Mouse (Mus musculus) MEL (cell line): ENCODE results near the gene Tnnt2. TPM values are rescaled to one million over a fixed set of nuclear protein-coding genes. Genes with fewer than 3 reads are reported as not detected.

Experiments used
- DNase-seq: peaks from one replicate; pipeline ENCODE4 v3.0.0; 2011; ENCODE audit warnings: low read depth, low spot score
- H3K27ac ChIP-seq: 2 replicates; pipeline ENCODE4 v1.5.1; 2012; ENCODE audit warnings: low read depth, mild to moderate bottlenecking, control low read depth, low read length, moderate library complexity; ENCODE audit not compliant: control insufficient read depth
- H3K27me3 ChIP-seq, 2 experiments: fragments of 150-350 bp in 1 of 2; sonication (generic) in 1 of 2; 2 replicates each; pipeline ENCODE4 v1.6.1; 2012; ENCODE audit warnings: low read length in 2 of 2, mild to moderate bottlenecking in 2 of 2, improper control_type of control experiment in 1 of 2, moderate library complexity in 1 of 2; ENCODE audit not compliant: insufficient read depth in 2 of 2, control insufficient read depth in 1 of 2
- H3K36me3 ChIP-seq, 2 experiments: 2 replicates each; pipeline ENCODE4 v1.6.1; 2012 to 2014; ENCODE audit warnings: low read length in 2 of 2, improper control_type of control experiment in 1 of 2, inconsistent platforms in 1 of 2, mild to moderate bottlenecking in 1 of 2; ENCODE audit not compliant: insufficient read depth in 2 of 2, control insufficient read depth in 1 of 2
- H3K4me1 ChIP-seq, 2 experiments: fragments of 150-350 bp in 1 of 2; sonication (generic) in 1 of 2; 2 replicates each; pipeline ENCODE4 v1.6.1; 2012; ENCODE audit warnings: low read length in 2 of 2, improper control_type of control experiment in 1 of 2, mild to moderate bottlenecking in 1 of 2; ENCODE audit not compliant: insufficient read depth in 2 of 2, control insufficient read depth in 1 of 2
- H3K4me3 ChIP-seq, 2 experiments: fragments of 150-350 bp in 1 of 2; sonication (generic) in 1 of 2; 2 replicates each; pipeline ENCODE4 v1.5.1; 2012; ENCODE audit warnings: low read depth in 2 of 2, low read length in 2 of 2, mild to moderate bottlenecking in 2 of 2, moderate library complexity in 2 of 2, control low read depth in 1 of 2, improper control_type of control experiment in 1 of 2; ENCODE audit not compliant: control insufficient read depth in 1 of 2, insufficient read depth in 1 of 2
- H3K79me2 ChIP-seq: 2 replicates; pipeline ENCODE4 v1.6.1; 2012; ENCODE audit warnings: mild to moderate bottlenecking, low read length, moderate library complexity; ENCODE audit not compliant: control insufficient read depth, poor library complexity, insufficient read depth
- H3K9ac ChIP-seq: 2 replicates; pipeline ENCODE4 v1.6.1; 2012; ENCODE audit warnings: low read depth, mild to moderate bottlenecking, control low read depth, low read length, moderate library complexity; ENCODE audit not compliant: control insufficient read depth, poor library complexity, severe bottlenecking
- H3K9me3 ChIP-seq: fragments of 150-350 bp; sonication (generic); replicated peaks from 2 replicates; pipeline ENCODE4 v1.6.1; 2012; ENCODE audit warnings: mild to moderate bottlenecking, low read length, improper control_type of control experiment, moderate library complexity; ENCODE audit not compliant: insufficient read depth
- CHD1 ChIP-seq: IDR thresholded peaks from 2 replicates; pipeline ENCODE4 v1.6.1; 2012; ENCODE audit warnings: low read depth, mild to moderate bottlenecking, inconsistent platforms, low read length, improper control_type of control experiment
- CHD2 ChIP-seq: IDR thresholded peaks from 2 replicates; pipeline ENCODE4 v1.6.1; 2011; ENCODE audit warnings: low read length, improper control_type of control experiment
- CTCF ChIP-seq, 3 experiments: IDR thresholded peaks in 2 of 3; conservative IDR thresholded peaks in 1 of 3; 2 replicates each; pipeline ENCODE4 v1.5.1; 2011 to 2012; ENCODE audit warnings: low read length in 3 of 3, low read depth in 2 of 3, mild to moderate bottlenecking in 2 of 3, improper control_type of control experiment in 1 of 3, inconsistent platforms in 1 of 3, mixed read lengths in 1 of 3, moderate library complexity in 1 of 3; ENCODE audit not compliant: control insufficient read depth in 1 of 3, insufficient read depth in 1 of 3, poor library complexity in 1 of 3, severe bottlenecking in 1 of 3
- E2F4 ChIP-seq: IDR thresholded peaks from 2 replicates; pipeline ENCODE4 v1.6.1; 2011; ENCODE audit warnings: low read depth, low read length, improper control_type of control experiment, borderline replicate concordance
- EP300 ChIP-seq, 2 experiments: IDR thresholded peaks; 2 replicates each; pipeline ENCODE4 v1.6.1; 2011; ENCODE audit warnings: improper control_type of control experiment in 2 of 2, low read length in 2 of 2, low read depth in 1 of 2, mild to moderate bottlenecking in 1 of 2
- GABPA ChIP-seq: IDR thresholded peaks from 2 replicates; pipeline ENCODE4 v1.6.1; 2012; ENCODE audit warnings: low read depth, mild to moderate bottlenecking, inconsistent platforms, low read length, improper control_type of control experiment, moderate library complexity
- JUND ChIP-seq: IDR thresholded peaks from 2 replicates; pipeline ENCODE4 v1.6.1; 2011; ENCODE audit warnings: low read depth, mild to moderate bottlenecking, improper control_type of control experiment, low read length
- KAT2A ChIP-seq: conservative IDR thresholded peaks from 2 replicates; pipeline ENCODE4 v1.6.1; 2012; ENCODE audit warnings: low read depth, low read length, improper control_type of control experiment, inconsistent platforms
- MAFK ChIP-seq: IDR thresholded peaks from 2 replicates; pipeline ENCODE4 v1.6.1; 2011; ENCODE audit warnings: low read depth, mild to moderate bottlenecking, low read length, improper control_type of control experiment, borderline replicate concordance
- MAX ChIP-seq: IDR thresholded peaks from 2 replicates; pipeline ENCODE4 v1.6.1; 2011; ENCODE audit warnings: low read length, improper control_type of control experiment
- MAZ ChIP-seq: IDR thresholded peaks from 2 replicates; pipeline ENCODE4 v1.6.1; 2012; ENCODE audit warnings: low read depth, mild to moderate bottlenecking, inconsistent platforms, low read length, improper control_type of control experiment
- NELFE ChIP-seq: IDR thresholded peaks from 2 replicates; pipeline ENCODE4 v1.6.1; 2011; ENCODE audit warnings: low read depth, low read length, improper control_type of control experiment
- POLR2AphosphoS2 ChIP-seq: IDR thresholded peaks from 2 replicates; pipeline ENCODE4 v1.6.1; 2011; ENCODE audit warnings: low read length, improper control_type of control experiment
- POLR2AphosphoS5 ChIP-seq: IDR thresholded peaks from 2 replicates; pipeline ENCODE4 v1.6.1; 2012; ENCODE audit warnings: low read depth, borderline replicate concordance, mild to moderate bottlenecking, inconsistent platforms, low read length, moderate library complexity, mixed read lengths
- RAD21 ChIP-seq: IDR thresholded peaks from 2 replicates; pipeline ENCODE4 v1.6.1; 2011; ENCODE audit warnings: mild to moderate bottlenecking, low read depth, low read length, improper control_type of control experiment
- RCOR1 ChIP-seq: IDR thresholded peaks from 2 replicates; pipeline ENCODE4 v1.6.1; 2012; ENCODE audit warnings: low read depth, mild to moderate bottlenecking, inconsistent platforms, low read length, improper control_type of control experiment
- SIN3A ChIP-seq: IDR thresholded peaks from 2 replicates; pipeline ENCODE4 v1.6.1; 2012; ENCODE audit warnings: low read length, improper control_type of control experiment, inconsistent platforms
- SMC3 ChIP-seq: IDR thresholded peaks from 2 replicates; pipeline ENCODE4 v1.6.1; 2011; ENCODE audit warnings: low read depth, low read length, improper control_type of control experiment
- TAL1 ChIP-seq: IDR thresholded peaks from 2 replicates; pipeline ENCODE4 v1.6.1; 2012; ENCODE audit warnings: mild to moderate bottlenecking, inconsistent platforms, low read length, moderate library complexity, mixed read lengths
- TBP ChIP-seq: IDR thresholded peaks from 2 replicates; pipeline ENCODE4 v1.8.0; 2011; ENCODE audit warnings: low read depth, low read length, improper control_type of control experiment
- TCF12 ChIP-seq: IDR thresholded peaks from 2 replicates; pipeline ENCODE4 v1.6.1; 2014; ENCODE audit warnings: low read depth, mild to moderate bottlenecking, inconsistent platforms, low read length, improper control_type of control experiment, moderate library complexity
- ZKSCAN1 ChIP-seq: IDR thresholded peaks from 2 replicates; pipeline ENCODE4 v1.6.1; 2012; ENCODE audit warnings: low read depth, mild to moderate bottlenecking, inconsistent platforms, low read length, improper control_type of control experiment, moderate library complexity
- ZNF384 ChIP-seq: IDR thresholded peaks from 2 replicates; pipeline ENCODE4 v1.6.1; 2012; ENCODE audit warnings: low read depth, mild to moderate bottlenecking, inconsistent platforms, low read length, improper control_type of control experiment
- polyA plus RNA-seq, 2 experiments: library from polyadenylated mRNA; stranded (reverse) in 1 of 2; unstranded in 1 of 2; fragments of >175 nt in 1 of 2; fragments of >200 nt in 1 of 2; gene quantifications; 2 replicates each; pipeline versions ENCODE4 v1.2.1 to v1.2.4; 2012; ENCODE audit warnings: low replicate concordance in 2 of 2, low read depth in 1 of 2; ENCODE audit not compliant: insufficient read length in 2 of 2, insufficient read depth in 1 of 2, missing spikeins in 1 of 2
- total RNA-seq: library from RNA; depleted of rRNA; stranded (reverse); fragments of 300-350 nt; gene quantifications from 2 replicates; pipeline ENCODE4 v1.2.3, GENCODE M21; 2012

Gene Tnnt2
- total and polyA plus RNA-seq, 3 experiments: not detected

GRCm38 (mm10) chr1:135821780-135822179 is 14.4 kb upstream of the Tnnt2 start:
- no peak for TF ChIP-seq POLR2AphosphoS5
- TF ChIP-seq NELFE: no peak
- TF ChIP-seq POLR2AphosphoS2: no peak
- TF ChIP-seq ZNF384: no peak
- no peak for TF ChIP-seq TAL1
- no peak for TF ChIP-seq TBP
- TF ChIP-seq SMC3: no peak
- no peak for TF ChIP-seq JUND
- no peak for TF ChIP-seq EP300 (IDR thresholded peaks at IDR 0.05; ENCODE audit: low read depth in 1 of 2, low read length in 2 of 2)
- no peak for TF ChIP-seq CHD1
- TF ChIP-seq CHD2: no peak
- TF ChIP-seq MAZ: no peak
- no peak for TF ChIP-seq TCF12
- no peak for TF ChIP-seq GABPA
- no peak for TF ChIP-seq MAFK
- no peak for TF ChIP-seq KAT2A
- no peak for TF ChIP-seq RCOR1
- no peak for TF ChIP-seq SIN3A
- H3K36me3 ChIP-seq: no peaks in the 10 kb centered on the region
- H3K4me1 ChIP-seq: no peaks in the 10 kb centered on the region
- no peak overlapping the region for H3K4me3 ChIP-seq
- H3K9ac ChIP-seq: no peak overlapping the region
- no peaks in the 10 kb centered on the region for H3K9me3 ChIP-seq
- no peak overlapping the region for H3K27ac ChIP-seq
- H3K79me2 ChIP-seq: no peaks in the 10 kb centered on the region
- no peak for DNase-seq
- peaks cover 13 to 32% of the 10 kb centered on the region in 2 experiments for H3K27me3 ChIP-seq

GRCm38 (mm10) chr1:135828918-135829317 is 7.2 kb upstream of the Tnnt2 start:
- Histone ChIP-seq H3K9me3 (no peaks in the 10 kb centered on the region), H3K79me2 (no peaks in the 10 kb centered on the region), H3K4me1 (no peaks in the 10 kb centered on the region), H3K27me3 (peaks cover 8 to 15% of the 10 kb centered on the region in 2 experiments), H3K9ac (no peak overlapping the region), H3K36me3 (no peaks in the 10 kb centered on the region), H3K4me3 (no peak overlapping the region), H3K27ac (no peak overlapping the region)
- DNase-seq: peak; percentile 71
- TF ChIP-seq GABPA (no peak), ZKSCAN1 (no peak), CTCF (IDR thresholded peaks at IDR 0.05 in 2 of 3, conservative IDR thresholded peaks at IDR 0.05 in 1 of 3; ENCODE audit: control insufficient read depth in 1 of 3, insufficient read depth in 1 of 3, low read depth in 2 of 3, low read length in 3 of 3, poor library complexity in 1 of 3, severe bottlenecking in 1 of 3) (peak; percentile 46 to 73 (median 56); a peak in 5 of 6 replicates), MAX (no peak), CHD1 (no peak), RAD21 (peak; percentile 55), NELFE (no peak), E2F4 (no peak), SMC3 (peak; percentile 52)
